Mouse (Mus musculus): Measurements from ENCODE around the gene Gucd1.

DNA sequence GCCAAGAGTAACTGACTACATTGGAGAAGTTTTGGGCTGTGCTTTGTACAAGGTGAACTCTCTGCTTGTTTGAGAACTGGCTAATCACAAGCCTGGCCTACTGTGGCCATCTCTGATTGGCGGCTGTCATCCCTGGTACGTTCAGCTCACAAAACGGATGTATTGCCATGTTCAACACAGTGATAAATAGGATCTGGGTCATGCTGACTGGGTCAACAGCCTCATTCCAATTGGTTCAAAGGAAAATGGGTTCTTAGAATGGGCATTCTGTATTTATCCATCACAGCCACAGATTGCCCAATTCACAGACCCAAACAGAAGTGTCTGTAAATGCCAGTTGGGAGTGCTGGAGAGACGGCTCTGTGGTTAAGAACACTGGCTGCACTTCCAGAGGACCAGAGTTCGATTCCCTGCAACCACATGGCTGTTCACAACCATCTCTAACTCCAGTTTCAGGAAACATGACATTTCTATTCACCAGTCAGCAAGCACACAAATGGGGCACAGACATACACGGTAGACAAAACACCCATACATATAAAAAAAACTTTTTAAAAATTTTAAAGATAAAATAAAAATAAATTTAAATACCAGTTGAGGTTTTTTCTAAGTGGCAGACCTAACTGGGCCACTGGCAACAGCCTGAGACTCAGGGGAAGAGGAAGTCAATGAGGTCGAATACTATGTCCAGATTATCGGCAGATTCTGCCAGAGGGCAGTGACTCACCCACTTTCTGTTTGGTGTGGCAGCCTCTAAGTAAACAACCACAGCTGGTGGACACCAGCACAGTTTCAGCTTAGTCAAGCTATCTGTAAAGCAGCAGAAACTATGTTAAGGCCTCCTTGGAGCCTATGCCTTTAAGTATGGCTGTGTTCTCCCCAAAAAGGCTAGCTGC is 13.3 kb downstream of the Gucd1 start:
- no peak for TF ChIP-seq HCFC1 (IDR thresholded peaks at IDR 0.05; ENCODE audit: borderline replicate concordance, insufficient read depth, low read length)
- TF ChIP-seq MAFK (IDR thresholded peaks at IDR 0.05; ENCODE audit: insufficient read depth, low read depth, low read length), result no peak
- TF ChIP-seq ZC3H11A (IDR thresholded peaks at IDR 0.05; ENCODE audit: borderline replicate concordance, low read depth, low read length), result no peak
